14 mouse cellular contexts compared by ENCODE assay signal in genomic region chr13:114077584-114078270, GRCm38 (mm10).
DNase-seq lines count a peak whose midpoint lies in the region; ATAC-seq and TF ChIP-seq lines count a peak whose summit lies in the region.
"Had no signal": no experiment of that assay in that cellular context is flagged by ENCODE, and none has a peak within 500 bp of the region (broad histone marks: within the 10 kb centered on the region; RNA-seq: fewer than 3 reads in every experiment).

No protein-coding gene starts in this region.

- peak; percentile 41 for ATAC-seq in forebrain, postnatal 0 days
- peak; percentile 56; the same call in 1 of the 2 replicates for ATAC-seq in midbrain, embryonic 12.5 days (ENCODE audit: low FRiP score, low read depth)
- ATAC-seq: inflammation-experienced regulatory T-cells, adult 6 months had no signal

- H3K9me3 ChIP-seq in forebrain, postnatal 0 days (ENCODE audit: low read length): no peaks in the 10 kb centered on the region
- H3K9me3 ChIP-seq in midbrain, embryonic 12.5 days: no peaks in the 10 kb centered on the region
- H3K9me3 ChIP-seq: G1E; limb, embryonic 12.5 days; neural tube, embryonic 13.5 days had no signal

- no peak overlapping the region for H3K27ac ChIP-seq in forebrain, postnatal 0 days (ENCODE audit: low read depth, low read length)
- H3K27ac ChIP-seq in midbrain, embryonic 12.5 days (replicated peaks): no peak overlapping the region
- H3K27ac ChIP-seq: limb, embryonic 12.5 days; macrophage; neural tube, embryonic 13.5 days; stomach, postnatal 0 days had no signal

- no peaks in the 10 kb centered on the region for H3K27me3 ChIP-seq in forebrain, postnatal 0 days (ENCODE audit: insufficient read depth, low read length)
- no peaks in the 10 kb centered on the region; the same call in 1 of the 2 replicates for H3K27me3 ChIP-seq in midbrain, embryonic 12.5 days
- H3K27me3 ChIP-seq: limb, embryonic 12.5 days; neural tube, embryonic 13.5 days had no signal

- H3K4me2 ChIP-seq in forebrain, postnatal 0 days (ENCODE audit: low read depth): no peak overlapping the region
- no peak overlapping the region for H3K4me2 ChIP-seq in midbrain, embryonic 12.5 days (replicated peaks)
- H3K4me2 ChIP-seq: limb, embryonic 12.5 days; neural tube, embryonic 13.5 days had no signal

- intact Hi-C loops in heart, postnatal 14 days (cut with DNase I): loop anchor here (5.0 kb wide), 4 partner anchors 195 to 715 kb away; no protein-coding TSS in a partner anchor

- H3K4me1 ChIP-seq in forebrain, postnatal 0 days (ENCODE audit: insufficient read depth): no peaks in the 10 kb centered on the region
- H3K4me1 ChIP-seq in midbrain, embryonic 12.5 days: peaks cover 26% of the 10 kb centered on the region

- TF ChIP-seq CTCF in forebrain, postnatal 0 days (IDR thresholded peaks at IDR 0.05; ENCODE audit: low read depth): no peak

- 27% methylated on average over 17 of the region's 17 CpGs for WGBS in forebrain, postnatal 0 days
- WGBS in midbrain, embryonic 12.5 days: 53% methylated on average over 17 of the region's 17 CpGs

- H3K36me3 ChIP-seq in forebrain, postnatal 0 days (ENCODE audit: insufficient read depth): no peaks in the 10 kb centered on the region
- no peaks in the 10 kb centered on the region for H3K36me3 ChIP-seq in midbrain, embryonic 12.5 days
- H3K36me3 ChIP-seq: limb, embryonic 12.5 days; neural tube, embryonic 13.5 days had no signal

- no peak overlapping the region for H3K4me3 ChIP-seq in forebrain, postnatal 0 days (ENCODE audit: low read depth, low read length)
- no peak overlapping the region for H3K4me3 ChIP-seq in midbrain, embryonic 12.5 days
- H3K4me3 ChIP-seq: limb, embryonic 12.5 days; neural tube, embryonic 13.5 days had no signal

- H3K9ac ChIP-seq in forebrain, postnatal 0 days: no peak overlapping the region
- H3K9ac ChIP-seq in midbrain, embryonic 12.5 days (replicated peaks): no peak overlapping the region
- H3K9ac ChIP-seq: limb, embryonic 12.5 days; neural tube, embryonic 13.5 days had no signal

- peak; percentile 57 for DNase-seq in heart, adult 11 months
- DNase-seq in heart, postnatal 14 days: no peak
- DNase-seq in Muller cell, postnatal 12 days (ENCODE audit: inconsistent ontology term): peak; percentile 56
- DNase-seq in forebrain, postnatal 0 days: peak; percentile 23
- DNase-seq in ovary, postnatal 10 days (ENCODE audit: low spot score): no peak
- DNase-seq in layer of hippocampus, adult 9-11 months: no peak
- no peak for DNase-seq in gastrocnemius, postnatal 25 days

Comparison
In these comparisons a context has a peak if more than half of its experiments do, and no peak if none do; other contexts are left out.
1. DNase-seq: peak in heart, adult 11 months (single experiment), Muller cell, postnatal 12 days (single experiment) and forebrain, postnatal 0 days (single experiment); none in heart, postnatal 14 days (0 of 2), ovary, postnatal 10 days (single experiment), layer of hippocampus, adult 9-11 months (single experiment) and gastrocnemius, postnatal 25 days (single experiment).